Mouse (Mus musculus): ENCODE measurements around the gene Ncor2. TPM values are rescaled to one million over a fixed set of nuclear protein-coding genes. Genes with fewer than 3 reads are reported as not detected.
"Not testable (repeated sequence)": the region's sequence is repeated elsewhere in the genome, so short reads cannot be mapped to it uniquely, and the experiment has no call there.

Ncor2 gene
- 10 to 100 TPM; 81.6 to 92.4 (median 84.5) TPM for total RNA-seq (2022)

DNA sequence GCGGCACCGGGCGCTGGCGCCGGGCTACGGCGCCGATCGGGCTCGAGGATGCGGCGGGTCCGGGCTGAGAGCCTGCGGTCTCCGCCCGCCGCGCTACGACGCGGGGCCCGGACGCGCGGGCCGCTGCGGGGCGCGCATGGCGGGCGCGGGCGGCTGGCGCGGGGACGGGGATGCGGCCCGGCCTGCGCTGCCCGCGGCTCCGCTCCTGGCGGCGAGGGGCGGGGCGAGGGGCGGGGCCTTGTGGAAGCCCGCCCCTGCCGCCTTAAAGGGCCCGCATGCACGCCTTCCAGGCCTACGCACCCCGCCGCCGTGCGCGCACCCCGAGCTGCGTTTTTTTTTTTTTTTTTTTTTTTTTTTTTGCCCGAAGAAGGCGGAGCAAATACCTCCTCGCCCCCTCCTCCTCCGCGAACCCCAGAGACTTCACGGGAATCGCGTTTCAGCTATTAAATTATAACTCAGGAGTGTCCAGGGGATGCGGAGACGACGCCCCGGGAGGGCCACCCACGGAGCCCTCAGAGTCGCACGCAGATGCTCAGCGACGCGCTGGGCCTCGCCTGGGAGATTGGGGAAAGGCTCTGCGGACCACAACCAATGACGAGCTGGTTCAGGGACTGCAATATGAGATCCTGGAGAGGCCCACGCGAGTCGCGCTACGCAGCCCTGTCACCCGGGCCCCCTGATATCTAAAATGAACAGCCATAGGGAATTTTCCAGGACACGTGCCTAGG, at the start of gene Ncor2:
Gene Ncor2 (minus strand): TSS at position 213 of the 728 bp plus-strand sequence.
- DNase-seq (ENCODE audit: low spot score), result peak; percentile 62

DNA sequence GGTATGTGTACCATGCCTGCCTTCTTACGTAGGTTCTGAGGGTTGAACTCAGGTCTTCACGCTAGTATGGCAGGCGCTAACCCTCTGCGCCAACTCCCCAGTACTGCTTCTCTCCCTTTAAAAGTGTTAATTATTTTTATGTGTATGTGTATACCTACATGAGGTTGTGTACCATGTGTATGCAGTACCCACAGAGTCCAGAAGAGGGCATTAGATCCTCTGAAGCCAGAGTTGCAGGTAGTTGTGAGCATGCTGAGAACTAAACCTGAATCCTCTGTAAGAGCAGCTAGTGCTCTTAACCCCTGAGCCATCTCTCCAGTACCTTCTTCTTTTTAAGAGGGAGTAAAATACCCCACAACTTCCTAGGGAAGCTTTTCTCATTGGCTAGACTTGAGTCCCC, 48.7 kb upstream of the Ncor2 start:
- DNase-seq (ENCODE audit: low spot score), result no peak

DNA sequence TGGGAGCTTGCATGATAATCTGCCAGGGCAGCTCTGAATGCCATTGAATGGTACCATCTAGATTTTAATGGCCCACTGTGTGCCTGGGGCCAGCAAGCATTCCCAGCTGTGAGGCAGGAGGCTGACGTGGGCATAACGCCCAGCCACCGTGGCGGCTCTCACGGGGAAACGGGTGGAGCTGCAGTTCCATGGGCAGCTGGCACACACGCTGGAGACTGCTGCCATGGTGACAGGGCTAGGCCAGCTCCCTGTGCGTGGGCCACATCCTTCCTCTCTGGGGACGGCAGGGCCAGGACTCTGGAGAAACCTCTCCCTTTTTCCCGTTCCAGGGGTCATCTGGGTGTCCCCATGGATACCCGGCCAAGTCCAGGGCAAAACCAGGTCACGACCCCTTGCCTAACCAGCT, 47.2 kb upstream of the Ncor2 start:
- peak; percentile 18 for DNase-seq (ENCODE audit: low spot score)

DNA sequence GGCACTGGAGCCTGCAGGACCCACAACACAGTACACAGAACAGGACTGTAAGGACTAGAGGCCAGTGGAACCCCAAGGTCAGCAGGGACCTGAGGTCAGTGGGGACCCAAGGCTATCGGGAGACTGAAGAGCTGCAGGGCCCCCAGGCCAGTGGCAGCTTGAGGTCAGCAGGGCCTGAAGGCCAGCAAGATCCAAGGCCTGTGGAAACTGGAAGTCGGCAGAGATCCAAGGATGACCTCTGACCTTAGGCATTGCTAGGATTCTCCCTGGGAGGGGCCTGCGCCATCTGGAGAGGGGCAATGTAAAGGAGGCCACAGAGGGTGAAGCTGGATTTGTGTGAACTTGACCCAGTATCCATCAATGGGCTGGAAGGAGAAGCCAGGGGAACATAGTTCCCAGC, 45.9 kb upstream of the Ncor2 start:
- no peak for DNase-seq (ENCODE audit: low spot score)

DNA sequence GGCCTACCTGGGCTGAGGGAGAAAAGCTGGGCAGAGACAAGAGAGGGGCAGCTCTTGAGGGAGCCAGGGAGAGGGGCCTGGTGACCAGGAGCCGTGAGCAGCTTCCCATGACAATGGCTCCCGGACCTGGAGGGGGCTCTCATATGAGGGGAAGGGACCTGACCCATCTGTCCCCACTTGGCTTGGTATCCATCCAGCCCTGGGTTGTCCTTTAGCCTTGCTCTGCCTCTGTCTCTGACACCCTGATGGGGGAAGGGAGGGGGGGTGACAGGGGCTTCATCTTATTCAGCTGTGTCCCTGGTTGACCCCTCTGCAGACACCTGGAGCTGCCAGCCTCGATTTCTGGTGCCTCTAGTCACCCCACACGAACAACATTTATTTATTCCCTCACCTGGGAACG, 44.9 kb upstream of the Ncor2 start:
- no peak for DNase-seq (ENCODE audit: low spot score)

DNA sequence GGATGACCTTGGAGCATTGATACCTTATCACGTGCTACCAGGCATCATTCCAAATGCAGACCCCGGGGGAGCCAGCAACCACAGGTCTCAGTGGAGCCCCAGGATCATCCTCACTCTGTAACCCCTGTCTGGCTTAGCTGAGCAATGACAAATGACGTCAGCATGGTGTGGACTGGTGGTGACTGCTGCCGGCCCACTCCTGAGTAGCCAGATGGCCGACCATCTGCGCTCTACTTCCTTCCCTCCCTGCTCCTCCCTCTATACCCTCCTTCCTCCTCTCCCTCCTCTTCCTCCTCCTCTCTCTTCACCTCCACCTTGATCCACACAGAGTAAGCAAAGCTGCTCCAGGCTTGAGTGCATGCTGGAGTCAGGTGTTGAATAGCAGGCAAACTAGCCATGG, 43.7 kb upstream of the Ncor2 start:
- DNase-seq (ENCODE audit: low spot score), result no peak

DNA sequence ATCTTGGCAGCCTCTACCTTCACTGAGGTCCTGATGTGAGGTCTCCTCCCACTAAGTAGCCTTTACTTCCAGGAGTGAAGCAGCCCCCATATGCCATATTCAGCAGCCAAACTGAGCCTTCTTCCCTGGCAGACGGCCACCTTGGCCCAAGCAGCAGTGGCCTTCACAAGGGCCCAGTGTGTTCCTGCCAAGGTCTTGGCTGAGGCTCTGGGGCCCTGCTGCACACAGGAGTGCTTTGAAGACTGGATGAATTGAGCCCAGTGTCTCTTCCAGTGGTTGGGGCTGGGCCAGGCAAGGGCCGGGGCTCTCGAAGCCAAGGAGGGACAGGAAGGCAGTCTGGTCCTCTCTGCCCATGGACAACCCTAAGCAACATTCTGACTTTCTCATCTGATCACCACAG, 42.8 kb upstream of the Ncor2 start:
- peak; percentile 48 for DNase-seq (ENCODE audit: low spot score)

DNA sequence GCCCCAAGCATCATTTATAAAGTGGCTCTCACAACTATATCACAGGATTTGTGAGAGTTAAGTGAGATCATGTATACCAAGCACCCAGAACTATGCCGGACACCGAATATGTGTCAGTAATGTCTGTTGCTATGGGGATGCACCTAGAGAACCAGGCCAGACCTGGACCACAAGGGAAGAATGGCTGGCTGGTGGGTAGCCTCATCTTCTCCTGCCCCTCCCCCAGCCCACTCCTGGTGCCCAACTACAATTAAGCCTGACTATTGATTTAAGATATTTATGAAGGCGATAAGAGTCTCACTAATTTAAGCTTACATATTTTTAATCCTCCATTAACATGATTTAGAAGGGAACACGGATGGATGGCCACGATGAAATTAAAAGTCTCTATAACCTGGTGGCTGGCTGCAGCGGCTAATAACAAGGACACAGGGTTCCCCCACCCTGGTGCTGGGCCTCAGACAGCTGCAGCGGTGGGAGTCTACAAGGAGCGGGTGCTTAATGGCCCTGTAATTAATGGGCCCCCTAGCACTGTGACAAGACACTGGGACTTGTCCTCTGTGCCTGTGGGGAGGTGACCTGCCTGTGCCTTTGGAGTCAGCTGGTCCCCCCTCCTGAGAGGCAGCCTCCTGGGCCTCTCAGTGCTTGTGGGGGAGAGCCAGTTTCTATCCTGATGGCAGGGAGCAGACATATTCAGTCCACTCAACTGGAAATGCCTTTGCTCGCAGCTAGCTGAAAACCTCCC, 38.6 kb upstream of the Ncor2 start:
- no peak for DNase-seq (ENCODE audit: low spot score)

DNA sequence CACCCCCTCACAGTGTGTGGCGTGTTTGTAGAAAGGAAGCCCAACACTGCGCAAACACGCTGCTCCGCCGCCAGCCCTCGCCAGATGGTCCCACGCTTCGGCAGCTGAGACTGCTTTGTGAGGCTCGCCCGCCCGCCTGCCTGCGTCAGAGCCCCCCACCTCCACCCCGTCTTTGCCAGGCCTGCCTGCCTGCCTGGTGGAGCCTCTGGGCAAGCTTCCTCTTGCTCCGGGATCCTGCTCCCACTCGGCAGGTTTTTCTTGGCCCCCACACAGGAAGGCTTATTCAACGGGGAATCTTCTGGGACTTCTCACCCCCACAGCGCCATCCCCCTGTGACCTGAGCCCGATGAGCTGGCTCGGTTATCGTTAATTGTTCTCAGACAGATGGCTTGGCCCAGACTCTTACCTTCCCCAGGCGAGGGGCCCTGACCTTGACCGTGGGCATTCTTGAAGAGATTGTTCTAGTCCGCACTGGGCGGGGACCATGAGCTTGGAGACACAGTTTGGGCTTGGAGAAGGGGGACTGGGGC, 37.0 kb upstream of the Ncor2 start:
- DNase-seq (ENCODE audit: low spot score), result peak; percentile 52

DNA sequence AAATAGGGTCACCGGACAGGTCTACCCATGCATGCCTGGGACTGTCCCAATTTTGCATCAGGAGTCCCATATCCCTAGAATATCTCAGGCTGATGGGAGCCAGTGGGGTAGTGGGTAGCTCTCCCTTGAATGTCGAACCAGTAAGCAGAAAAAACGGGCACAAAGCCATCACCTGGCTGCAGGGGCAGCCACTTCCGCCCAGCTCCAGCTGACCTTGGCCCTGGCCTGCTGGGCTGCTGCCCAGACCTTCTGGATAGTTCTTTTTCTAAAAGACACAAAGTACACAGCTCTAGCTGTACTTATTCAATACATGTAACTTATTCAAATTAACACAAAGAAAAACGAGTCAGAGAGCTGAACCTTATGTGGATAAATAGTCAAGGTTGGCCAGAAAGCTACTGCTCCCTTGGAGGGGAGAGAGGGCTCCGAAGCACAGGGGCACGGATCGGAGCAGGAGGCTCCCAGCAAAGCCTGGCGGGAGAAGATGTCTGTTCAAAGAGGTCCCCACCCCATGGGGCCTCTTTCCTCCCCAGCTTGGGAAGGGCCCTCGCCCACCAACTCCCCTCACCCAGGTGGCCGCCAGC, 36.4 kb upstream of the Ncor2 start:
- DNase-seq (ENCODE audit: low spot score), result peak; percentile 49

DNA sequence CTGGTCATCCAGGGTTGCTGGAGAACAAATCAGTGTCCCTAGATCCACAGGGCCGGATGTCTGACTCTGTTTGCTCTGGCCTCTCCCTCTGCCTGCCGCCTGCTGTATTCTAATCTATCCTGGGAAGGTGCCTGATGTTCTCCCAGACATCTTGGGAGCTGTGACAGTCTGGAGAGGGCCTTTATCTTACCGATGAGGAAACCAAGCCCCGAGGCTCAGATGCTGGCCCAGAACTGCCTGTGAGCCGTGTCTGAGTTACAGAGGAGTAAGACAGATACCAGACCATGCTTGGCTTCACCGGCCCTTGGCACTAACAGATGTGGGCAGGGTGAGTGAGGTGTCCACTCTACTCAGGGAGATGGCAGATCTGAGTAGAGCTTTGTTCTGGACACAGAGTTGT, 35.0 kb upstream of the Ncor2 start:
- DNase-seq (ENCODE audit: low spot score), result peak; percentile 22

DNA sequence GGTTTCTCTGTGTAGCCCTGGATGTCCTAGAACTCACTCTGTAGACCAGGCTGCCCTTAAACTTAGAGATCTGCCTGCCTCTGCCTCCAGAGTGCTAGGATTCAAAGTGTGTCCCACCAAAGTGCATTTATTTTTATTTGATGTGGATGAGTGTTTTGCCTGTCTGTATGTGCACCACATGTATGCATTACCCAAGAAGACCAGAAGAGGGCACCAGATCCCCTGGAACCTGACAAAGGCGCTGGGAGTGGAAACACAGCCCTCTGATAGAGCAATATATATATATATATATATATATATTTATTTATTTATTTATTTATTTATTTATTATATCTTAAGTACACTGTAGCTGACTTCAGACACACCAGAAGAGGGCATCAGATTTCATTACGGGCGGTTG, 25.9 kb upstream of the Ncor2 start:
- DNase-seq (ENCODE audit: low spot score), result not testable (repeated sequence)

DNA sequence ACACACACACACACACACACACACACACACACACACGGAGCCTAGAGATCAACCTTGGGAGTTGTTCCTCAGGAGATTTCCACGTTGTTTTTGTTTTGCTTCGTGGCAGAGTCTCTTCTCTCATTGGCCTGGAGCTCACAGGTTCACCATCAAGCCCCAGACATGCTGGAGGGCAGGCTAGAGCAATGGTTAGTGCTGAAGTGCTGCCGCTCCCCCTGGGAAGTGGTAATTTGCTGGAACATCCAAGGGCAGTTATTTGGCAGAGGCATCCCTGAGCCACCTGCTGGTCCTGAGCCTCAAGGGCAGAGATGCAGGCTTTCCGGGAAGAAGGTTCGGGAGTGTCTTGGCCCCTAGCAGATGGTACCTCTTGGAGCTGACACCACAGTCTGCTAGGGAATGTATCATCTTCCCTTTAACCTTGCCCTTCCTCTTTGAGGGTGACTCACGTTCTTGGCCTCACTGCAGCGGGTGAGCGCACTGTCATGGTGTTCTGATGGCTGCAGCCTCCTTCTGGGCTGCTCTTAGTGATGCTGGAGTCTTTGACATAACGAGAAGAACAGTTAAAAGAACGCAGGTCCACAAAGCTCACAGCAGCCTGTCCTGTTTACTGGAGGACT, 25.3 kb upstream of the Ncor2 start:
- DNase-seq (ENCODE audit: low spot score), result no peak

DNA sequence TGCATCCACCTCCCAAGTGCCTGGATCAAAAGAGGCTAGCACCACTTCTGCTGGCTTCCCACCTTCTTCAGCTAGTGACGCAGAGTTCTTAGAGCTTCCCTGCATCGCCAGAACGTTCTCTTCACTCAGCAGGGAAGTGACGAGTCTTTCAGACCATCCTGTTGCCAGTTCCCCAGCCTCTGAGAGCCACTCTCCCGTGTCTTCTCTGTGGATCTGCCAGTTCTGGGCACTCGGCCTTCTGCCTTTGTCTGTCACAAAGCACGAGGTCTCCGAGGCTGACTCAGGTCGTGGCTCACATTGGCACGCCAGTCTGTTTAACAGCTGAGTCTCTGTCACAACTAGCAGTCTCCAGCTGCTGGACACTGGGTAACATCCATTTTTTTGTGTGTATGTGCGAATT, 24.7 kb upstream of the Ncor2 start:
- peak; percentile 58 for DNase-seq (ENCODE audit: low spot score)

DNA sequence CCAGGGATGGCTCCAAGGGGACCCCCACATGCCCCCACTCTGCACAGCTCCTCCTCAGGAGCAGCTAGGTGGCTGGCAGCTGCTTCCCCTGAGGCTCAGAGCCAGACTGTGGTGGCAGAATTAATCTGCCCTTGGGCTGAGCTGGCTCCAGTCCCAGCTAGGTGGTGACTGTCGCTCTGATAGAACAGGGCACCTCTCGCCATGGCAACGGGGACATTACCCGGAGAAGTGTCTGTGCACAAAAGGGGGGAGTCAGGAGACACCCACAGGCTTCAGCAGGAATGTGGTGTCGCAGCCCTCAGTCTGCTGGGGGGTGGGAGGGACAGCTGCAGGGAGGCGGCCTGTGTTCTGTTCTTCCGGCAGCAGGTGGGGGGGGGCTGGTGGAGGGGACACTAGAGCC, 24.1 kb upstream of the Ncor2 start:
- DNase-seq (ENCODE audit: low spot score), result peak; percentile 59

DNA sequence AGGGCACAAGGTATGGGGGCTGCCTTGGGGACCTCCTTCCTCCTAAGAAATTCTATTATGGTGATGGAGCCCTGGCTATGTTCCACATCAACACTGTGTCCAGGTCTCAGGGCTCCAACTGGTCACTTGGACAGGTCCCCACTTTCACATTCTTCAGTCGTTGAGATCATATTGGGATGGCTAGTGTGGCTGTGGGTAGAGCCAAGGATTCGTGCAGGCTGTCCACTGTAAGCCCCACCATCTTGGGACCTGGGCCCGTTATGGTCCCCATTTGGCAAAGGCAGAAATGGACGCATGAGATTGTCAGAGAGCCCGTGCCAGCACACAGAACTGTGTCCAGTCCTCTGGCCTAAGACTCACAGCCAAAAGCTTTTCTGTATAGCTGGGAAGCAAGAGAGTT, 23.1 kb upstream of the Ncor2 start:
- no peak for DNase-seq (ENCODE audit: low spot score)

DNA sequence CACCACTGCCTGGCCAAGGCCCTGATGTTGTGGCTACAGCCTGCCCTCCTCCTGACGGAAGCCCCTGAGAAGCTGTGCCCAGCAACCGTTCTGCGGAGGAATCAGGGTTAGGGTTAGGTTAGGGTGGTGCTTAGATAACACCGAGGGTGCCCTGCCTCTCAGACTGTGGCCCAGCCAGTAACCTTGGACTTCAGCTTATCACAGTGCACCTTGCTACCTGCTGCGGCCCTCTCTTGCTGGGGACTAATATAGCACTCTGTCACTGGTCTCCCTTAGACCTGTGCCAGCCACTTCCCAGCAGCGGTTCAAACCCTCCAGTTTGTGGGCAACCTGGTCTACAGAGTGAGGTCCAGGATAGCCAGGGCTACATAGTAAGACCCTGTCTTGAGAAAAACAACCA, 20.1 kb upstream of the Ncor2 start:
- no peak for DNase-seq (ENCODE audit: low spot score)

DNA sequence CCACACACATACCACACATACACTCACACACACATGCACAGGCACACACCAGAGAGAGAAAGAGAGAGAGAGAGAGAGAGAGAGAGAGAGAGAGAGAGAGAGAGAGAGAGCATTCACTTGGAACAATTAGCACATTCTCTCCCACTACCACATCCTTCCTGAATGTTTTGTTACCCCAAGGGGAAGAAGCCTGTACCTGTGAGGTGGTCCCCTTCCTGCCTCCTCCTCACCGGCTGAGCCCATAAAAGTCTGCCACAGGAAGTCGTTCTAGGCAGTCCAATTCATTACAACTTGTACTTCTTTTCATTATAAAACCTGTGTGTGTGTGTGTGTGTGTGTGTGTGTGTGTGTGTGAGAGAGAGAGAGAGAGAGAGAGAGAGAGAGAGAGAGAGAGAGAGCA, 18.3 kb upstream of the Ncor2 start:
- not testable (repeated sequence) for DNase-seq (ENCODE audit: low spot score)

DNA sequence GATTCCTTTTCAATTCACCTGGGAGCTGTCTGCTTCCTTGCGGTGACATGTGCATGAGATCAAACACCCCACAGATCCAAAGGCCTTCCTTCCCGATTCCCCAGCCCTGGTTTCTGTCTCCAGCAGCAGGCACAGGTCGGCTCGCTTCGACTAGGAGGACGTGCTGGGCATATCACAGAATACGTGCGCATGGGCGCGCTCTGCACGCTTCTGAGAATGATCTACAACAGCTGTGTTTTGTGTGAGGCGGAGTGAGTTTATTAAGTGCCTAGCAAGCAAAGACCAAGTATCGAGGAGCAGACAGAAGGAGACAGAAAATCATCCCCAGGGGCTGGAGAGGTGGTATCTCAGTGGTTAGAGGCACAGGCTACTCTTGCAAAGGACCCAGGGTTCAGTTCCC, 17.0 kb upstream of the Ncor2 start:
- DNase-seq (ENCODE audit: low spot score), result no peak

DNA sequence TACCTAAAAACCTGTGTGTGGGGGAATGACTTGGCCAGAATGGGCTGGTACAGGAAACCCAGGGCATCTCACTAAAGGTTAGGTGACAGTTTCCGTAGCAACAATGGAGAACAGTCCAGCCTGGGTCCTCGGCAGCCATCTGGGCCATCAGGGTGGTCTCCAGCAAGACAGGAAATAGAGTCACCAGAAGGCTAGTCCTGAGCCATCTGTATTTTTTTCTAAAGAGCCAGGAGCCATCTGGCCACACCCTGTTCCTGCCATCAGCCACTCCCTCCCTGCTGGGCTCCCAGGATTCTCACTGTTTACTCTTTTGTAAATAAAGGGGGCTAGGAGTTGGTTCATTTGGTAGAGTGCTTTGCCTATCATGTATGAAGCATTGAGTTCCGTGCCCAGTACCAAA, 16.1 kb upstream of the Ncor2 start:
- DNase-seq (ENCODE audit: low spot score), result no peak

DNA sequence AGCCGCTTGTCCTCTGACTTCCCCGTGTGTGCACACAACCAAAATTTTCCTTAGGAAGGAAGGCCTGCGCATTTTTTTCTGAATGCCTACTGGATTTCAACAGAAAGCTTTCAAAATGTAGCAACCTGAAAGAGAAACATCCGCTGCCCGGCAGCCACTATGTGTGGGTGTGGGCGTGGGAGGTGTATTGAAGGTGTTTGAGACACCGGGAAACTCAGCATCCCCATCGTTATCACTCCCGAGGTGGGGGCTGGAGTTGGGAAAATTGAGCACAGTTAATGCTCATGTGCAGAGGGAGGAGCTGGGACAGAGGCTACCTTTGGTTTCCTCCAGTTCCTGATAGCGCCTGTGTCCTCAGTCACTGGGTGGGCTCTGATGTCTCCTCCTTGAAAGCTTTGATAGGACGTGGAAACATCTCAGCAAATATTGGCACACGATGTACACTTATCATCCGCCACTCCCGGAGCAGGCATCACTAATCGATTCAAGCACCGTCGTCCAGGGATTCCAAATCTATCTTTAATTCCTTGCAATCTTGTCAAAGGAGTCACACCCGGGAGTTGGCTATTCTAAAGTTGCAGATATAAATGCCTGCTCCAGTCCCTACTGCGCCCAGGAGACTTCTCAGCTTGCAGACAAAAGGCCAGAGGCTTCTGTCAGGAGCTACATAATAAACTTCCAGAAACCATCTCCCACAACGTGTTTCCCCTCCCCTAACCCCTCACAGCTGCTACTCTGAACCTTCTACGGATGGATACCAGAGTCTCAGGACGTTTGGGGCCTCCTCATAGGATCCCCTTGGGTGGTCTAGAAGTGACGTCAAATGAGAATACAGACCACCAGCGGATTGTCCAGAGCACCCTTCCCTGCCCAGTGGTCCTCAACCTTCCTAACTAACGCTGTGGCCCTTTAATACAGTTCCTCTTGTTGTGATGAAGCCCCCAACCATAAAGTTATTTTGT, 14.7 kb upstream of the Ncor2 start:
- DNase-seq (ENCODE audit: low spot score), result no peak
